Mouse (Mus musculus) testis, adult 2 months (tissue): ENCODE results near the gene Mical3.

ENCODE experiments used
- CTCF ChIP-seq: fragments of 200-500 bp; IDR thresholded peaks from 2 replicates; pipeline ENCODE4 v1.5.1; 2012; ENCODE audit warnings: low read depth, mild to moderate bottlenecking, inconsistent platforms, low read length, moderate library complexity; ENCODE audit not compliant: control insufficient read depth, insufficient read depth, insufficient replicate concordance
- POLR2A ChIP-seq: fragments of 200-500 bp; IDR thresholded peaks from 2 replicates; pipeline ENCODE4 v1.6.1; 2012; ENCODE audit warnings: low read depth, mild to moderate bottlenecking, inconsistent platforms, low read length, moderate library complexity; ENCODE audit not compliant: control insufficient read depth

- TF ChIP-seq CTCF, result no peak
- no peak for TF ChIP-seq POLR2A
Observed at GRCm38 (mm10) chr6:120976097-120976496, 154.7 kb downstream of the Mical3 start.
